Mouse (Mus musculus): ENCODE measurements around the gene Ephb1.
A peak's percentile ranks its signal among the peaks of the same experiment; 100 is the strongest.

Ephb1 gene

DNA sequence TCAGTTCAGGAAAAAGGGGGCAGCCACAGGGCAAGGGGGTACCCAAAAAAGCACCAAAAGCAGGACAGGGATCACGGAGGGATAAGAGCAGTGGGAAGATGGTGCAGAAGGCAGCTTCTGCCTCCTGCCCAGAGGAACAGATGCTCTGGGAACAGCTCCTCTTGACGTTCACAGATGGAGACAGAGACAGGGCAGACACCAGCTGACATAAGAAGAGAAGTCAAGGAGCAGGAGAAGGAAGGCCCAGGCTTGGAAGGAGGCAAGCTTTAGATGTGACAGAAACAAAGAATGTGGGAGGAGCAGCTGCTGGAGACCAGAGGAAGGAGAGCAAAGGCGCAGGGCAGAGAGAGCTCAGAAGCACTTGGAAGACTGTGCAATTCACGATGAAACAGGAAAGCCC lies 398.3 kb downstream of the Ephb1 start:
- no peak for DNase-seq

DNA sequence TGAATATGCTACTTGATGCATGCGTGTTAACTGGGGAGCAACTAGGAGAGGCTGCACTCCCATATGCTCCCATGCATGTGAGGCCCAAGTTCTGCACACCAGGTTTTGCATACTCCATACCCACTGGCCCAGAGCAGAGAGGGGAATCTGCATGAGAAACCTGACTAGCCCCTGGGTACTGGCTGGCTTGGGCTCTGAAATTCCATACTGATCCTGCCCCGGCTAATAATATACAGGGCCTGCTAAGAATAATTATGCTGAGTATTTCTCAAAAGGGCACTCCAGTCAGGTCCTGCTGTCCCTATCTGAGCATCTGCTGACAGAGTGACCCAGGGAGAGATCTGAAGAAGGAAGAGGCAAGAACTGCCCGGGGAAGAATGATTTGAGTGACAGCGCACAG lies 400.0 kb downstream of the Ephb1 start:
- DNase-seq: no peak

DNA sequence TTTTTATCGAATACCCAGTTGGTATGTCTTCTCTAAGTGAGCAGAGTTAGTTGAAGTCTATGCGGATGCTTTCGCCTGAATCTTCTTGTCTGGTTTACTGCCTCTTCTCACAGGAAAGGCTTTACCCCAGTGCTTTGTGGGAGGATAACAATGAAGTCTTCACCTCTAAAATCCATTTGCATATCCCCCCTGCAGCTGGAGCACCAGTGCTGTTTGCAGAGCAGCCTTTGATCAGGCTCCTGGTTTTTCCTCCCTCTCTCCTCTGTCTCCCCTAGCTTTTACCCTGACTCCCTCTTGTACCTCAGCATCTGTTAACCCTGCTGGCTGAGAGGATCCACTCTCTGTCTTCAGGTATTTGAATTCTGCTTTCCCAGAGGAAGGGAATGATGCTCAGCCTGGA lies 404.4 kb downstream of the Ephb1 start:
- no peak for DNase-seq

DNA sequence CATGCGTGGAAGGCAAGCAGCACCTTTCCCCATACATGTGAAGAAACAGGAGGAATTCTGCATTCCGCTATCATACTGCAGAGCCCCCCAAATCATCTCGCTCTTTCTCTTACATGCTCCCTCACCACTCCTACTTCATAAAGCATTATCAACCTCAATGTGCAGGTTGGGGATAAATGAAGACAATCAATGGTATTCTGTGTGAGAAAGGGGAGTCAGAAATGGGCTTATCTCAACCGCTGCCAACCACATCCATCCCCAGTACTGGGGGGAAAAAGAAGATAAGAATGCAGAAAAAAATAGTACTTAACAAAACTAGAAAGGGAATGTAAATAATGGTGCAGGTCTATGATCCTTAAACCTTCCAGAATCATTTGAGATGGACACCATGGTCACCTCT lies 408.7 kb downstream of the Ephb1 start:
- DNase-seq: no peak

DNA sequence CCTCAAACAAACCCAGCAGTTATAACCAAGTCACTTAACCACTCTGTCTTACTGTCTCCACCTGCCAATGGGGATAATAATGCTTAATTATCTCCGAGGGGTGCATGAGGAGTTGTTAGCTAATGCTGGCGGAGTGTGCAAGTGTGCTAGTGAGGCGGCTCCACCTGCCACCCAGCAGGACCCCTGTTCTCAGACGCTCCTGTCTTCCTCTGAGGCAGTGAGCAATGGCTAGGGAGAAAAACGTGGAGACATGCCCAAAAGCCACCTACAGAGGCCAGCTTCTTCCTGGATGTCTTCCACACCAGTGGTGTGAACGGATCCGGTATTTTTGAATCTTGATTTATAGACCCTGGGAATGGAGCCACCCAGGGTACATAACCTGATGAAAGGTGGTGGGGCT lies 409.2 kb downstream of the Ephb1 start:
- DNase-seq: peak; percentile 18

DNA sequence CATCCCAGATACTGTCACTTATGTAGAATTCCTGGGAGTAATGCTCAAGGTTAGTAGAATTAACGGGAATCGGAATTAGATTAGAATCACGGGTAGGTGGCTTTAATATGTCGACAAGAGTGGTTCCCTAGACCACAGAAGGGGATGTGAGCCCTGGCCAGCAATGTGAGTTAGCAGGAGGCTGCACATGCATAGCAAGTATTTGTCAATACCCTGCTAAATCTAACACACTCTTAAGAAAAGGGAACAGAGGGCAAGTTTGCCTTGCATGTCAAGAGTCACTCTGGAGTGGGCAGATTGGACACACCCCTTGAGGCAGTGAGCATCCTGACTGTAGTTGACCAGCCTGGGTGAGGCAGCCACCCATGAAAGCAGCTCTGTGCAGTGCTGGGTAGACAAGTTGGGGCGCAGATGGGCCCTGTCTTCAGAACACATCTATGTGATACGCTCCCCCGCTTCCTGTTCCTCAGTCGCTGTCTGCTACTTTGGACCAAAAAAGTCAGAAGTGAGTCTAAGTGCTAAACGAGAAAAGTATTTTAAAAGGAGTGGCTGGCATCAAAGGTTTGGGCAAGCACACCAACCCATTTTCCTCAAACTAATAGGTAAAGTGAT lies 412.3 kb downstream of the Ephb1 start:
- no peak for DNase-seq

DNA sequence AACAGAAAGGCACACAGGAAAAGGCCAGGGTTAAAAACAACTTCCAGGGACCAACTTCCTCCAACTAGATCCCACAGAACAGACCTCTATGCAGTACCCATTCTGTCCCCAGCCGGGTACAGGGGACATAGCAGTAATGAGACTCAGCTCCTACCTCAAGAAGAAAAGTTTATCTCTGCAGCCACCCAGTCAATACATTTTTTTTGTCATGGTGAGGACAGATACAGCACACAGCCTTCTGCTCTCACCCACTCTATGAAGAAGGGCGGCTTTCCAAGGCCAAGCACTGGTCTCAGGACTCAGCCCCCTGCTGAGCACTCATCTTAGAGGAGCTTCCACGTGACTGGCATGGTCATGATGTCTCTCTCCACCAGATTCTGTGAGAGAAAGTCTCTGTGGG lies 414.3 kb downstream of the Ephb1 start:
- no peak for DNase-seq

DNA sequence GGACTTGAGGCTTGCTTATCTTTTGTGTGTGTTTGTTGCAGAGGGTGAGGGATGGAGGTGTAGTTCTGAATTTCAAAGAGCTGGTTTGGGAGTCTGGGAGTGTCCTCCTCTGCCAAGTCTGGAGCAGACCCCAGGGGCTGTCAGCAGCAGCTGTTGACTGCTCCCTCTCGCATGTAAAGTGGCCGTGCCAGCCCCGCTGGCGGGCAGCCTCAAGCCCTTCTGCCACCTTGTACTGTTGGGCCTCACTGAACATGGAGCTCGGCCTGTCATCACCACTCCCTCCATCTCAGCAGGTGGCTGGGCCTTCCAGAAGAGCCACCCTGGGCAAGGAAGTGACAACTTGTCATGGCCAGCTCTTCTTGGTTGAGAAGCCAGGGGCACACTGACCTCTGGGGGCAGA lies 415.5 kb downstream of the Ephb1 start:
- no peak for DNase-seq

DNA sequence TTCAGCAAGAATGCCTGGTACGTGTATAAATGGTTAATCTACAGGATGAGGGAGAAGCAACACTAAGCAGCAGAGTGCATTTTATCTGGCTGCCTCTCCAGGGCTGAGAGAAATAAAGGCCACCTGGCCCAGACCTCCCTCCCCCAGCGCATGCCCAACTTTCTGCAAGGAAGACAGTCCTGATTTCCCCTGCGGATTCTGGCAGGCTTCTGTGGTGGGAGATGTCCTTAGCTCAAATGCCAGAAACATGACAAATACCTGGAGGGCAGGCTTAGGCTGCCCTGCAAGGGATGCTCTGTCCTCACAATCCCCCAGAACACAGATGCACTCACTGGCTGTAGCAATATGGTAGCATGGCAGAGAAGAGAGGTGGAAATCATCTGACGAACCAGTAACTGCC lies 416.4 kb downstream of the Ephb1 start:
- no peak for DNase-seq

DNA sequence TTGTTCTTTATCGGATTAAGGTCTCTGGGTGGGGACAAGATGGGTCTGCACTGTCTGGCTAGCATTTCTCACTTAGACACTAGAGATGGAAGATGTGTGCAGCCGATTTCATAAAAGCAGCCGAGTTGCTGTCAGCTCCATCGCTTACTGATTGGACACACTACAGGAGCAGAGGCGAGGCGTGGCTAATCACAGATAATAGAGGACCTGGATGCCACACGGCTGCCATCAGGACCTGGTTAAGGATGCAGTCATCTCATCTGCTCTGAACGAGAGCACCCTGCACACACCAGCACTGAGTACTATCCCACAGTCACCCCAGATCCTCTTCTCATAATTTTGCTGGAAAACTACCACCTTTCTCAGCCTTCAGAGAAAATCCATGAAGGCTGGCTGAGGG lies 419.6 kb downstream of the Ephb1 start:
- no peak for DNase-seq

DNA sequence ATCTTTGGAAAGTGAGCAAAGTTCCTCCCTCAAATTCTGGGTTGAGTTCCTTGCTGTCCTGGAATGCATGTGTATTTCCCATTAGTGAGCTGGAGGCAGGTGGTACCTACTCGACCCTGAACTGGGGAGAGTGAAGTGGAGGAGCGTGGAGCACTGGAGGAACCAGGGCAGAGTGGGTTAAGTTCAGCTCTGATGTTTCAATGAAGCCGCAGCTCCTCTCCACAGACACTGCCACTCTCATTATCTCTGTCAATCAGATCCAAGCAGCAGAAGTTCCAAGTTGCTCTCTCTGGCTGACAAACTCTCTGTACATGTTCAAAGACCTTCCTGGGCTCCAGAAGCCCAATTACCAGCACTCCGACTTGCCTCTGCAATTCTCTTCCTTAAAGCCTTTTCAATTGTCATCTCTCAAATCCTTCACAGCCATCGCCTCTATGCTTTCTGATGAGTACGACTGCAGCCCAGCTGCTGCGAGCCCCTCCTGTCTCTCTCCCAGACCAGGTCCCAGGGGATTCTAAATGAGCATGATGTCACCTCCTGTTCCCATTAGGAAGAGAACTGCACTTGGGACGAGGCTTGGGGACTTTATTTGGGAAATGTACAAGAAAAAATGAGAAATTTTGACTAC lies 420.4 kb downstream of the Ephb1 start:
- no peak for DNase-seq

DNA sequence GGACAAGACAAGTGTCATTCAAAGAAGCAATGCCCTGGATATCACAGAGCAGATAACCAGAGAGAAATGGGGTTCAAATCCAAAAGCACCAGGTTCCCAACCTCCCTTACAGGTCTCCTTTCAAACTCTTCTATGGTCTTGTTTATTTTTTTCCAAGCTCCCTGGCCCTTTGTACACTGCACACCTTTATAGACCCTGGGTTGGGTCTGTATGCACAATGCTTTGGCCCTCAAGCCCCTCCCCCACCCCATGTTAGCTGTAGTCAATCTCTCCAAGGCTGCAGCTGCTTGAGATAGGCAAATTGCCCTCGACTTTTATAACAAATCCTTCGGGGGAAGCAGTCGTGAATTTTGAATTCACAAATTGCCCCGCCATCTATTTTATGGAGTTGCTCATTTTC lies 429.7 kb downstream of the Ephb1 start:
- no peak for DNase-seq

DNA sequence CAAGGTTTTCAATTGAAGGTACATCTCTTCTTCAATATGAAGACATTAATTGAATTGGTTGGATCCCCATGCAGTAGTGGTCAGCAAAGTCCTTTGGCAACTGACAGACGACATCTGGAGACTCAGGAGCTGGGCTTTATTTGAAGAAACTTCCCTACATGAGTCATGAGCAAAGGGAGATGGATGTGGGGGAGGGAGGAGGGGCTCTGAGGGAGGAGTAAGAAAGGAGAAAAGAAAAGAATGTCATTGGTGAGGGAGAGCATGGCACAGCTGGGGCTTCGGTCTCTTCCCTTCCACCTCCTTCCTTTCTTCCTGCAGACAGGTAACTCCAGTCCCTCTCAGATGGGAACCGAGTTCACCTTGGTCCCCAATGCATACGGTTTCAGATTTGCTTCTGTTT lies 431.6 kb downstream of the Ephb1 start:
- no peak for DNase-seq

DNA sequence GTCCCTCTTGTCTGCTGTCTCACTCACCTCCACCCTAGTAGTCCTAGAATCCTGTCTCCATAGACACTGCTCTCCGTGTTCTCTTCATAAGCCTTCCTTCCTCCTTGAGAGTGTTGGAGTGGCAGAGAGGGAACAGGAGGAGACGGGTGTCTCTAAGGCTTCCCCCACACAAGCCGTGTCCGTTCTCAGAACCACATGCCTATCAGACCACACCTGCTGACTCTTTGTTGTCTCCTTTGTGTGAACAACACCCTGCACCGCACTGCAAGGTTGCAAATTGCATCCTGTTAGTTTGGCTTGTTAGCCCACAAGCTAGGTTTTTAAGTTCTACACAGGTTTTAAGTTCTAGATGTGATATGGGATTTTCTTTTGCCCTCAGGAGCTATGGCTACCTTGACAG lies 435.2 kb downstream of the Ephb1 start:
- no peak for DNase-seq

DNA sequence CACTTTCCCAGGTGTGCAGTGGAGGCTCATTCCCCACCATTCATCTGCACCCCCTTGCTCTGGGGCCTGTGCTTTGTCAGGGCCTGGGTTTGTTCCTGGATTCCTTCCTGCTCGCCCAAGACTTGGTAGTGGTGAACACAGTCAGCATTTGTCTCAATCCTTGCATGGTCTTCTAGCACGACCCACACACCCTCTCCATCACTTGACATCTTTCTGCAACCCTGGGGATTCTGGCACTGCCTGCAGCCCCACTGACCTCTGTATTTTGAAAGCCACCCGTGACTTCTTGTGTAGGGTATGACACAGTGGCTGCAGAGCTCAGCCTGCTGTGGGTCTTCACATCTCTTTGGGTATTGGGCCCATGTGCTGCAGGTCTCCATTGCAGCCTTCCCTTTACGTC lies 435.7 kb downstream of the Ephb1 start:
- DNase-seq: no peak

DNA sequence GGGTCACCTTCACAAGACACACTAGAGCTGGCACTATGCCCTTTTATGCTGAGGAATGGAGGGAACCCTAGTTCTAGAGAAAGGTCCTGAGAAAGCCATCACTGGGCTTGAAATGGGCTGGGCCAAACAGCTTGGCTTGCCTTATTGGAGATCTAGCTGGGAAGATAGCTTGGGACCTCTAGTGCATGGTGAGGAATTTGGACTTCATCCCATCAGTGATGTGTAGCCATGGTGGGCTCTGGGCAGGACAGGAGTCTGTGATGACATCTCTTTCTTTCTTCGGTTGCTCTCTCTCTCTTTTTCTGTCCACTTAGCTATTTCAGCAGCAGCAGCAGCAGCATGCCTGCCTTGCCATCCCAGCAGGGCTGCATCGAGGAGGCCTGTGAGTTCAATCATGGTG lies 439.4 kb downstream of the Ephb1 start:
- no peak for DNase-seq

DNA sequence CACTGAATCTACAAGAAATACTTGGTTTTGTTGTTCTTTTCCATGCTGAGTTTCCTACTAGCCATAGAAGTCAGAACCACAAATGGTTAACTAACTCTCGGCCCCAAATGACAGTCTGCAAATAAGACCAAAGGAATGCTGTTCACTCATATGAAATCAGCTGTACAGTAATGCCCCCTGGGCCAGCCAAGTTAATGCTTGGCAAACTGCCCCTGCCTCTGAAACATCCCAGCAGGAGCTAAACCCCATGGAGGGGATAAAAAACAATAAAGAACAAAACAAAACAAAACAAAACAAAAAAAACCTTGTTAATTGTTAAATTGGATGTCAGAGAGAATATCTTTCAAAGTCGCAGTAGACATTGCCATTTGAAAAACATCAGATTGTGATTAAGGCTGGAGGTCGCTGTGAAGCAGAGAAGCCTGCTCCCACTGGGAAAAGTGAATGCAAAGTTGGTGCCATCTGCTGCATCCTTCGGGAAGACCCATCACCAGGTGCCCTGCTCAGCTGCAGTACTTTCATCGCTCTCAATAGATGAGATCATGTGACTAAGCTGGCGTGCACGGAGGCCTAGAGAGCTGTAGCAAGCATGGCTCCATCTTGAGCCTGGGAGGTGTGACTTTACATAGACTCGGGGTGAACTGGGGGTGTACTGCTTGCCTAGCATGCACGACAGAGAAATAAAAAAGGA lies 443.2 kb downstream of the Ephb1 start:
- no peak for DNase-seq

DNA sequence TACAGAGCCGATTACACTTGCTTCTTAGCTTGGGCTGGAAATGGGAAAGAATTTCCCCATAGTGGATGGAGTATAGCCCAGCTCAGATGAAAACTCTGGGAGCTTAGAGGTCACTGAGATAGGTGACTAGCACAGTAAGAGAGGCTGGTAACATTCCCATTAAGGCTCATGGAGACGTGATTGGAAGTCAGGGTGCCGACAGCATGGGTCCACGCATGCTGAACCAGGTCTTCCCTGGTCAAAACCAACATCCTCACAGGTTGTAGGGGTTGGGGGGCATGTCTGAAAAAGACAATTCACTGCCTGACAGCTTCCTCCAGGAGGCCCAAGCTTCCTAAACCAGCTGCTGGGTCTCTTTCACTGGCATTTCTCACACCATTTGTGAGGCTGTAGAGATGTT lies 445.0 kb downstream of the Ephb1 start:
- DNase-seq: no peak

DNA sequence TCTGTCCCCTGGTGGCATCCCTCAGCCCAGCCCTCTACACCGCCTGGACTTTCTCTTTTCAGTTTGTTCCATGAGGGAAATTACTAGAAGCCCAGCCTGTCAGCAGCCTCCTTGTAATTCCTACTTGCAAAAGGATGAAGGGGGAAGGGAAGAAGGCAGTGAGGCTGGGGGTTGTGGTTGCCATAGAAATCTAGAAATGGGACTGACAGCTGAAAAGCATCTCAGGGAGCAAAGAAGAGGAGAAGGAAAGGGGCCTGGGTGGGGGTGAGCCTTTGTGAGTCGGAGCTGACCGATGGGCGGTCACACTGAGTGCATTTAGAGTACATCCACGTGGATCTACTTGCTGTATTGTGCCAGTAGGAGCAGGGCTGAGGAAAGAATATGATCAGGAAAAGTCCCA lies 445.6 kb downstream of the Ephb1 start:
- DNase-seq: no peak

DNA sequence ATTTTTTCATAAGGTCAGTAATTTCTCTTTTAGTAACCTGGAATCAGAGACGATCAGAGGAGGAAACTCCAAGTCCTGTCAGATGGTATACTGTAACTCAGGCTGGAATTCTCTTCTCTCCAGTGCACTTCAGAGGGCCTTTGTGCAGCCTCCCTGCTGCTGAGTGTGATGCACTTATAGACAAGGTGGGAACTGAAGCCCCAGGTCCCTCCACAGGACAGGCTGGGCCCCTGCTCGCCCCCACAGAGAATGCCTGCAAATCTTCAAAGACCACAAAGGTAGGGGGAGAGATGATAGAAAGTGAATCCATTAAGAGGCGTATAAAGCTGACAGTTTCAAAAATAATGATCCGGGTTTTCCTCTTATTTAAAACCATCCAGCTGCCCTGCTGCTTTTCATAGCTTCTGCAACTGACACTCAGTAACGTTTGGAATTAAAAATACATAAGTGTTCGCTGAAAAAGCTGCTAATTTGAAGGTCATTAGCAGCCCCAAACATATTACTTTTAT lies 446.7 kb downstream of the Ephb1 start:
- no peak for DNase-seq

DNA sequence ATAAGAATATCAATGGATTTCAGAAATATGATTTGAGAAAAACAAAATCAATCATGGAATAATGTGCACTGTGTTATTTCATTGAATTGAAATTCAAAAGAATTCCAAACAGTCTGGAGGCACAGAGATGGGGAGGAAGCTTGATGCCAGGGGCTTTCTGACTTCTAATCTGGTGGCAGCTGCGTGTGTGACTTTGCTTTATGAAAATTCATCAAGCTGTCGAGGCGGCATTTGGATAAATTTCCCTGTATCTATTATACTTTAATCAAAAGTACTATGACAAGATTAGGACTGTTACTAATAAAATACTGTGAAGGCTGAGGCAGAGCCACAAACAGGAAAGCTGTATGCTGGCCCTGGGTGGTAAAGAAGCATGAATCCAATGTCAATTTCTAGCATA lies 451.1 kb downstream of the Ephb1 start:
- DNase-seq: no peak

DNA sequence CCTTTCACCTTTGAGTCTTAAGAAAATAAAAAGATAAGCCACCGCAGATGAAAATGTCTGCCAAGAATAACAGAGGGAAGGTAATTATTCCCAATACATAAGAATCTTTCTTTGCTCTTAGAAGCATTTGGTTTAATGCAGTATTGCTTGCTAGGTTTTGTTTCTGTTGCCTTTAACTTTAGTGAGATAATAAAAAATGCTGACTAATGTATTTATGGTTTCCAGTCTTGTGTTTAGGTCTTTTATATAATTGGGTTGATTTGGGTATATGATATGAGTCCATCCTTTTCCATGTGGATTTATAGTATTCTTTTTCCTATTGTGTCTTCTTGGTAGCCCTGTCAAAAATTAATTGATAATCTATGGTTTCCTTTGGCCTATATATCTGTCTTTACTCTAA lies 456.6 kb downstream of the Ephb1 start:
- DNase-seq: no peak

DNA sequence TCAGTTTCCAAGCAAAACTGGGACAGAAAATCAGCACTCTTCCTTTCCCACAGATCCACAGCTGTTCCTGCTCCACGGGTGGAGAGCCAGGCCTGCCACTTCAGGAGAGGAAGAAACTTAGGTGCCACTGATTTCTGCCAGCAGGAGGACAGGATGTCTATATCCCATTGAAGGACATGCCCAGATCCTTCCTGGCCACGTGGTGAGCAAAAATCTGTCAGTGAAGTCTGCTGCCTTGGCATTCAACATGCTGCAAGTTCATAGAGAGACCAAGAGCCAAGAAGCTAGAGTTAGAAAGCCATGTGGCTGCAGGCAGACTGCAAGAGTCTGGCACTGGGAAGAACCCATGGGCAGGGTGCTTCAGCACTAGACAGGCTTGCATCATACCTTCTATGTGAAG lies 471.2 kb downstream of the Ephb1 start:
- peak; percentile 58 for DNase-seq

All from cerebellum, adult 8-10 months (tissue).